Mouse (Mus musculus): ENCODE measurements at regions not wholly inside any gene's neighbourhood (a gene's known extent, or its start where the extent isn't known, plus 50 kb on each side); places are given as distances from the start of the nearest gene placed in this dataset.

DNA sequence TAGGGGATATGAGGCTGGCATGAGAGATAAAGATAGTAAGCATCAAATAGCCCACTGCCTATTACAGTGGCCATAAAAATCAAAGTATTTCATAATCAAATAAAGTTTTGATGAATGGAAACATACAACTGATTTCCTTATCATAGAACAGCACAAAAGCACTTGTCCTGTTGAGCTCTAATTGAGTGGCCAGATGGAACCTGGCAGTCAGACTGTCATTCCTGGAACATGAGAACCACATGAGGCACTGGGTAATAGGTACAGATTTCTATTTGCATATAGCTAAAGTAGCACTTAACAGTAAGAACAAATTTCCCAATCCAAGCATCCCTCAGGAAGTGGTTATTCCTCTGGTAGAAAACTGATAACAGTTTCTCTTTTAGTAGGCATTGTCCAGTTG lies 732.3 kb downstream of the Hdgfl1 start:
- H3K9me3 ChIP-seq (ENCODE audit: control insufficient read depth, low read length) = no peaks in the 10 kb centered on the region

DNA sequence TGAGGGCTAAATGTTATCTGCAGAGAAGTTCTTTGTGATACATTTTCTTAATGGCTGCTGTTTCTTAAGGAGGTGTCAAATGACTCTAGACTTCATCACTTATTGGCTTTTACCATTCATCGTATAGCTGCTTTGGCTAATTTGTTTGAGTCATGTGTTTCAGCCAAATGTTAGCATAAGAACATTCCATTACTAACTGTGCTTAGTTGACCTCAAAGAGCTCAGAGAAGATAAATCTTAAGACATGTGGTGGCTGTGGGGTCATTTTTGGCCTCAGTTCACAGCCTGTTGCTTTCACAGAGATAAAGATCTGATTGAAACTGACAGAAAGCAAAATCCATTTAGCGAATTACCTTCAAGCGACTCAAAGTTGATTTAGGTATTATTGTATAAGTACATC lies 743.6 kb downstream of the Hdgfl1 start:
- Histone ChIP-seq H3K27ac (ENCODE audit: low read depth) (no peak overlapping the region), H3K27me3 (replicated peaks; ENCODE audit: control insufficient read depth, insufficient read depth, low read length) (no peaks in the 10 kb centered on the region), H3K4me1 (replicated peaks; ENCODE audit: control insufficient read depth, insufficient read depth, low read length) (no peaks in the 10 kb centered on the region), H3K36me3 (ENCODE audit: control insufficient read depth, insufficient read depth, low read length) (no peaks in the 10 kb centered on the region), H3K4me2 (ENCODE audit: low read length) (no peak overlapping the region), H3K9ac (ENCODE audit: low read length) (no peak overlapping the region), H3K4me3 (ENCODE audit: low read depth, low read length) (no peak overlapping the region), H3K9me3 (ENCODE audit: control insufficient read depth, low read length) (no peaks in the 10 kb centered on the region)
- no peak for ATAC-seq (replicated peaks; ENCODE audit: low FRiP score, low TSS enrichment, low read depth)
- DNase-seq (ENCODE audit: low spot score) = no peak
- 28% methylated on average over 3 of the region's 3 CpGs for WGBS

More for the DNA sequence above, 732.3 kb downstream of the Hdgfl1 start:
- ATAC-seq (replicated peaks; ENCODE audit: low FRiP score, low TSS enrichment, low read depth) (no peak), DNase-seq (ENCODE audit: low spot score) (no peak)
- Histone ChIP-seq H3K4me2 (ENCODE audit: low read length) (no peak overlapping the region), H3K27ac (ENCODE audit: low read depth) (no peak overlapping the region), H3K4me3 (ENCODE audit: low read depth, low read length) (no peak overlapping the region), H3K4me1 (replicated peaks; ENCODE audit: control insufficient read depth, insufficient read depth, low read length) (no peaks in the 10 kb centered on the region), H3K27me3 (replicated peaks; ENCODE audit: control insufficient read depth, insufficient read depth, low read length) (no peaks in the 10 kb centered on the region), H3K9ac (ENCODE audit: low read length) (no peak overlapping the region), H3K36me3 (ENCODE audit: control insufficient read depth, insufficient read depth, low read length) (no peaks in the 10 kb centered on the region)

DNA sequence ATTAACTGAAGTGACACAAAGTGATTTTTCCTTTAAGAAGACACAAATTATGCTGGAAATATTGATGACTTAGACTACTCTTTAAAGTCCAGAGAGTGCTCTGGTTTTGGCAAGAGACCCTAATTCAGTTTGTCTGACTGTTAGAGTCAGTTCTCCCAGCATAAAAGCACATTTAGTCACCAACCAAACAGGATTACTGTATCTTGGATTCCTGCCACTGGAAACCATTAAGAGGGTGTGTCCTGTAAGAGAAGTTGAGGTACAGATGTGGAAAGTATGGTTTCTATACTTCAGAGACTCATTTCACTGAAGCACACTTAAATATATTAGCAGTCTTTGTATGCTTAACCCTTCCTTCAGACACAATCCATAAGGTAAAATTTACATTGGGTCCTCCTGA lies 745.3 kb downstream of the Hdgfl1 start:
- no peak overlapping the region for H3K4me2 ChIP-seq (ENCODE audit: low read length)
- DNase-seq (ENCODE audit: low spot score) (no peak), ATAC-seq (replicated peaks; ENCODE audit: low FRiP score, low TSS enrichment, low read depth) (no peak)
- no peaks in the 10 kb centered on the region for H3K27me3 ChIP-seq (replicated peaks; ENCODE audit: control insufficient read depth, insufficient read depth, low read length)
- no peak overlapping the region for H3K4me3 ChIP-seq (ENCODE audit: low read depth, low read length)
- no peaks in the 10 kb centered on the region for H3K36me3 ChIP-seq (ENCODE audit: control insufficient read depth, insufficient read depth, low read length)
- no peaks in the 10 kb centered on the region for H3K9me3 ChIP-seq (ENCODE audit: control insufficient read depth, low read length)
- H3K4me1 ChIP-seq (replicated peaks; ENCODE audit: control insufficient read depth, insufficient read depth, low read length) = no peaks in the 10 kb centered on the region
- H3K27ac ChIP-seq (ENCODE audit: low read depth) = no peak overlapping the region
- H3K9ac ChIP-seq (ENCODE audit: low read length) = no peak overlapping the region

DNA sequence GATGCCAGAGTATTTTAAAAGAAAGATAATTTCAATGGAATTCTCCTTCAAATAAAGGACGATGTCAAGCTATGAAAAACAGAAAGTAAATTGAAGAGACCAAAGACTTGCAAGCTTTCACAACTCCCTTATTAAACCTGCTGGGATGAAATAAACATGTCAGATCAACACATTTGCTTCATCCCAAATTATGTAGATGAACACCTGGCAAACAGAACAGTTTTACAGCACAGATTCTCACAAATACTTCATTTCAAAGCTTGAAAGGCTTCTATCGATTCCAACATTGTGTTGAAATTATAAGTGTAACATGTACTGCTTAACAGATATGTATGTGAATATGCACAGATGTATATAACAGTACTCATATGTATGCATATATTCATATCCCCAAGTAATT lies 749.5 kb downstream of the Hdgfl1 start:
- no peak overlapping the region for H3K9ac ChIP-seq (ENCODE audit: low read length)
- H3K27me3 ChIP-seq (replicated peaks; ENCODE audit: control insufficient read depth, insufficient read depth, low read length) = no peaks in the 10 kb centered on the region
- no peak overlapping the region for H3K27ac ChIP-seq (ENCODE audit: low read depth)
- no peaks in the 10 kb centered on the region for H3K9me3 ChIP-seq (ENCODE audit: control insufficient read depth, low read length)
- no peaks in the 10 kb centered on the region for H3K36me3 ChIP-seq (ENCODE audit: control insufficient read depth, insufficient read depth, low read length)
- WGBS = 91% methylated on average over 2 of the region's 2 CpGs
- ATAC-seq (replicated peaks; ENCODE audit: low FRiP score, low TSS enrichment, low read depth) (no peak), DNase-seq (ENCODE audit: low spot score) (no peak)
- no peak overlapping the region for H3K4me2 ChIP-seq (ENCODE audit: low read length)
- no peaks in the 10 kb centered on the region for H3K4me1 ChIP-seq (replicated peaks; ENCODE audit: control insufficient read depth, insufficient read depth, low read length)
- no peak overlapping the region for H3K4me3 ChIP-seq (ENCODE audit: low read depth, low read length)

DNA sequence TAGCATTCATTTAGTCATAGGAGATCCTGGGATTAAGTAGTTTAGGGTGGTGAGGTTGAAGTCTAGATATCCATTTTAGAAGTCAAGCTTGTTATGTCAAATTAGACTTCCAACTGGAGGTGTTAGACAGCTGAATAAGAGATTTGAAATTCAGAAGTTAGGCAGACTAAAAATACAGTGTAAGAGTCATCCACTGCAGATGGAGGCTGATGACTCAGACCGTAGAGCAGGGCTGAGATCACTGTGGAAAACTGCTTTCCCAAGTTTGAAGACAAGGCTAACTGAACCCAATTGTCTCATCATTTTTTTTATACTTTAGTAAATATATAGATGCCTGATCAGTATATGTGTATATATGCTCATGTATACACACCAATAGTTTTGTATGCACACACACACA lies 738.8 kb upstream of the Nrsn1 start:
- Histone ChIP-seq H3K4me3 (ENCODE audit: low read depth, low read length) (no peak overlapping the region), H3K4me2 (ENCODE audit: low read length) (no peak overlapping the region), H3K27ac (ENCODE audit: low read depth) (no peak overlapping the region), H3K4me1 (replicated peaks; ENCODE audit: control insufficient read depth, insufficient read depth, low read length) (no peaks in the 10 kb centered on the region), H3K9me3 (ENCODE audit: control insufficient read depth, low read length) (no peaks in the 10 kb centered on the region), H3K9ac (ENCODE audit: low read length) (no peak overlapping the region), H3K36me3 (ENCODE audit: control insufficient read depth, insufficient read depth, low read length) (no peaks in the 10 kb centered on the region), H3K27me3 (replicated peaks; ENCODE audit: control insufficient read depth, insufficient read depth, low read length) (no peaks in the 10 kb centered on the region)
- DNase-seq (ENCODE audit: low spot score) = no peak
- no peak for ATAC-seq (replicated peaks; ENCODE audit: low FRiP score, low TSS enrichment, low read depth)
- 86% methylated on average over 1 of the region's 1 CpGs for WGBS

DNA sequence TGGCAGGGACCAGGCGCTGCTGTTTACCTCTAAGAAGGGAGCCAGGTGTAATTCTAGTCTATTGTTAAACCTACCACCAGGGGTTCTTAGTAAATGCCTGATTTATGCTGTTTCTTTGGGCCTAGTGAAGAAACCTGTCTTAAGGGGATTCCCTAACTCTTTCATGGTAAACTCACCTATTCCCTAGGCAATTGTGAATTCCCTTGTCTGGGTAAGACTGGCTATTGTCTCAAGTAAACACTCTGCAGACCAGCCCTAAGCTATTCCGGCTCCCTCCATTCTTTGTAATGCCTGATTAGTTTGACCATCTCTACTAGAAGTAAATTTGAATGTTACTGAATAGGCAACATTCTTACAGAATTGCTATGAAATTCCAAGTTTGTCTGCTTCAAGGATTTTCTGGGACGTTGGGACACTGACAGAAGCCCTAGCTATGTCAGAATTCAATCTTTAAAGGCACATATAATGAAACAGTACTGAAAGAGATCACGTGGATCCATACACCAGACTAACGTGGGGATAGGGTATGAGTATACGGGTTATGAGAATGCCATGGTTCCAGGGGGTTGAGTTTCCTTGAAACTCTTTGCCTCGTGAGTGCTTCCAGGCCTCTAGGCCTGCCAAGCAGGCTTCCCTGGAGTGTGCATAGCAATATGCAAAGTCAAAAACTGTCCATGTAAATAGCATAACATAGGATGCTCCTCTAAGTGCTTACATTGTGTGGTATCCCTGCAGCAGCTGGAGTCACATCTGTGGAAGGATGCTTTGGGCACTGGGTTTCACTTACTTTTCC lies 734.7 kb upstream of the Nrsn1 start:
- WGBS = 77% methylated on average over 7 of the region's 7 CpGs
- Histone ChIP-seq H3K4me2 (ENCODE audit: low read length) (no peak overlapping the region), H3K36me3 (ENCODE audit: control insufficient read depth, insufficient read depth, low read length) (no peaks in the 10 kb centered on the region), H3K9ac (ENCODE audit: low read length) (no peak overlapping the region), H3K4me1 (replicated peaks; ENCODE audit: control insufficient read depth, insufficient read depth, low read length) (no peaks in the 10 kb centered on the region), H3K27me3 (replicated peaks; ENCODE audit: control insufficient read depth, insufficient read depth, low read length) (no peaks in the 10 kb centered on the region), H3K9me3 (ENCODE audit: control insufficient read depth, low read length) (no peaks in the 10 kb centered on the region), H3K27ac (ENCODE audit: low read depth) (no peak overlapping the region), H3K4me3 (ENCODE audit: low read depth, low read length) (no peak overlapping the region)
- DNase-seq (ENCODE audit: low spot score) (no peak), ATAC-seq (replicated peaks; ENCODE audit: low FRiP score, low TSS enrichment, low read depth) (no peak)

DNA sequence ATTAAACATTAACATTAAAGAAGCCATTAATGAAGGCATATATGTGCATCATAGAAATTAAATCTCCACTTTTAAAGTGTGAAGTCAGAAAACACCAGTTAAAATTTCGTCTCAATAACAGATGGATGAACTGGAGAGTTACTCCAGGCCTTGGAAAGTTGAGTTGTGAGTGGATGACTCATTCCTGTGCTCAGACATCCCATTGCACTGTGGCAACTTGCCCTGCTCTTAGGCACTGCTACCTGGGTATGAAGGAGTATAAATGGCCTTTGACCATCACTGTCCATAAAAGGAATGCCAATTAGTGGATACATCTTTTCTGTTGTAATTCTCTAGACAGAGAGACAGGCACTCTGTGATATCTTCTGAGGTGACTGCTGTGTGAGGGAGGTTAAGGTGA lies 723.2 kb upstream of the Nrsn1 start:
- H3K4me3 ChIP-seq (ENCODE audit: low read depth, low read length) = no peak overlapping the region
- DNase-seq (ENCODE audit: low spot score) (no peak), ATAC-seq (replicated peaks; ENCODE audit: low FRiP score, low TSS enrichment, low read depth) (no peak)
- H3K9me3 ChIP-seq (ENCODE audit: control insufficient read depth, low read length) = no peaks in the 10 kb centered on the region
- H3K36me3 ChIP-seq (ENCODE audit: control insufficient read depth, insufficient read depth, low read length) = no peaks in the 10 kb centered on the region
- H3K9ac ChIP-seq (ENCODE audit: low read length) = no peak overlapping the region
- no peak overlapping the region for H3K27ac ChIP-seq (ENCODE audit: low read depth)
- no peaks in the 10 kb centered on the region for H3K4me1 ChIP-seq (replicated peaks; ENCODE audit: control insufficient read depth, insufficient read depth, low read length)
- WGBS = 60% methylated on average over 1 of the region's 1 CpGs
- H3K4me2 ChIP-seq (ENCODE audit: low read length) = no peak overlapping the region
- H3K27me3 ChIP-seq (replicated peaks; ENCODE audit: control insufficient read depth, insufficient read depth, low read length) = no peaks in the 10 kb centered on the region

DNA sequence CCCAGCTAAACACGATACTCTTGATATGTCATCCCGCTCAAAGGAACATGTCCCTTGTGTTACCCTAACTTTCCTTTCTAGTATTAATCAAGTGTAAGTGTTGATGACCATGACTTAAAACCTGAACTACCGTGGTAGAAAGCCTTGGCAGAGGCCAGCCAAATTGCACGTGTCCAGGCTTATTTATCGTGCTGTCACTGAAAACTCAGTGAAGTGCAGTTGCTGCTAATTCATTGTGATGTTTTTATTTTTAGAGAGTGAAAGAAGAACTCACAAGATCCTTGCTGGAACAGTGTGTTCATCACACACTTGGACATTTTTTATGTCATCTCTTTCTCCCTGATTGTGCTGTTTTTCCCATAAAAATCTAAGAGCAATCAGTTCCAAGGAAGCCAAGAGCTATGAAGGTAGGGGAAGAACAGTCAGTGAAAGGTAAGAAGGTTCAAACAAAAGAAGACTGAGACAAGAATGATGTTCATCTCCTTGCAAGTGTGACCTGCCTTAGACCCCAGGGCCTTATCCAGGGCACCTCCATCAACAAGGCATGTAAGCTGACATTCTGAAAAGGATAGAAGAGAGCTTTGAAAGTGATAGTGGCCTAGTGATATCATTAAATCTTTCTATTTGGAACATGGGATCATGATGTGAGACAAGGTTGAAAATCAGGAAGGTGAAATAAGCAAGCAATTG lies 718.9 kb upstream of the Nrsn1 start:
- Histone ChIP-seq H3K4me3 (ENCODE audit: low read depth, low read length) (no peak overlapping the region), H3K4me2 (ENCODE audit: low read length) (no peak overlapping the region), H3K27me3 (replicated peaks; ENCODE audit: control insufficient read depth, insufficient read depth, low read length) (no peaks in the 10 kb centered on the region), H3K36me3 (ENCODE audit: control insufficient read depth, insufficient read depth, low read length) (no peaks in the 10 kb centered on the region), H3K9me3 (ENCODE audit: control insufficient read depth, low read length) (no peaks in the 10 kb centered on the region), H3K27ac (ENCODE audit: low read depth) (no peak overlapping the region), H3K9ac (ENCODE audit: low read length) (no peak overlapping the region), H3K4me1 (replicated peaks; ENCODE audit: control insufficient read depth, insufficient read depth, low read length) (no peaks in the 10 kb centered on the region)
- DNase-seq (ENCODE audit: low spot score) (no peak), ATAC-seq (replicated peaks; ENCODE audit: low FRiP score, low TSS enrichment, low read depth) (no peak)
- WGBS = 57% methylated on average over 5 of the region's 5 CpGs

DNA sequence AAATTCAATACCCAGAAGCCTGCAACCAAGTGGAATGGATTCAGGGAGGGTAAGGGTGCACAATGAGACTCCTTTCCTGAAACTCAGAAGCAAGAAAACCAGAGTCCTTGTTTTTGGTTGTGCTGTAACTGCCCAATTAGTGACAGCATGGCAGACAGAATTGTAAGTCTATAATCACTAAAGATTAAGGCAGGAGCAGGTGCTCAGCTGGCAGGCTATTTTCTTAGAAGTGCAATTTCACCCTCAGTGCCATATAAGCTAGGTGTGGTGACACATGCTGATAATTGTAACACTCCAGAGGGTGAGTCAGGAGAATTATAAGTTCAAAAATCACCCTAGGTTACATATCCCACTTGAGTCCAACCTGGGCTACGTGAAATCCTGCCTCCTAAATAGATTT lies 714.2 kb upstream of the Nrsn1 start:
- 90% methylated on average over 1 of the region's 1 CpGs for WGBS
- ATAC-seq (replicated peaks; ENCODE audit: low FRiP score, low TSS enrichment, low read depth) (no peak), DNase-seq (ENCODE audit: low spot score) (no peak)
- Histone ChIP-seq H3K9ac (ENCODE audit: low read length) (no peak overlapping the region), H3K27me3 (replicated peaks; ENCODE audit: control insufficient read depth, insufficient read depth, low read length) (no peaks in the 10 kb centered on the region), H3K4me3 (ENCODE audit: low read depth, low read length) (no peak overlapping the region), H3K9me3 (ENCODE audit: control insufficient read depth, low read length) (no peaks in the 10 kb centered on the region), H3K4me2 (ENCODE audit: low read length) (no peak overlapping the region), H3K27ac (ENCODE audit: low read depth) (no peak overlapping the region), H3K36me3 (ENCODE audit: control insufficient read depth, insufficient read depth, low read length) (no peaks in the 10 kb centered on the region), H3K4me1 (replicated peaks; ENCODE audit: control insufficient read depth, insufficient read depth, low read length) (no peaks in the 10 kb centered on the region)
